In genomic region chr3:87150689-87151244, GRCm38 (mm10) we compare ENCODE assay signal across 7 mouse cellular contexts. TPM values are rescaled to one million over a fixed set of nuclear protein-coding genes. Genes with fewer than 3 reads are reported as not detected.
DNase-seq lines count a peak whose midpoint lies in the region; ATAC-seq and TF ChIP-seq lines count a peak whose summit lies in the region.

No protein-coding gene starts in this region.

- peak overlapping the region; percentile 38 for H3K9ac ChIP-seq in hindbrain, embryonic 12.5 days
- no peak overlapping the region for H3K9ac ChIP-seq in liver, embryonic 11.5 days (ENCODE audit: low read depth, low read length)
- H3K9ac ChIP-seq in neural tube, embryonic 14.5 days (replicated peaks; ENCODE audit: low read depth, low read length), result no peak overlapping the region

- TF ChIP-seq CTCF in embryonic fibroblast, embryonic 13.5 days (IDR thresholded peaks at IDR 0.05; ENCODE audit: borderline replicate concordance, insufficient read depth, low read length), result no peak

- H3K4me1 ChIP-seq in embryonic fibroblast, embryonic 13.5 days (ENCODE audit: control insufficient read depth, insufficient read depth, low read length), result peaks cover 46% of the 10 kb centered on the region
- peaks cover 69% of the 10 kb centered on the region for H3K4me1 ChIP-seq in hindbrain, embryonic 12.5 days
- peaks cover 9% of the 10 kb centered on the region for H3K4me1 ChIP-seq in liver, embryonic 11.5 days (replicated peaks; ENCODE audit: control insufficient read depth, insufficient read depth, low read length)
- peaks cover 46% of the 10 kb centered on the region for H3K4me1 ChIP-seq in neural tube, embryonic 14.5 days (ENCODE audit: control insufficient read depth, insufficient read depth, low read length)

- no peaks in the 10 kb centered on the region for H3K9me3 ChIP-seq in hindbrain, embryonic 12.5 days (replicated peaks)
- no peaks in the 10 kb centered on the region for H3K9me3 ChIP-seq in liver, embryonic 11.5 days (ENCODE audit: control insufficient read depth, low read length)
- no peaks in the 10 kb centered on the region for H3K9me3 ChIP-seq in neural tube, embryonic 14.5 days (ENCODE audit: control insufficient read depth, low read length)

- H3K27ac ChIP-seq in embryonic fibroblast, embryonic 13.5 days (ENCODE audit: insufficient read depth, low read length), result peak overlapping the region; percentile 100
- peak overlapping the region; percentile 91 for H3K27ac ChIP-seq in hindbrain, embryonic 12.5 days
- H3K27ac ChIP-seq in liver, embryonic 11.5 days (ENCODE audit: low read depth, low read length), result peak overlapping the region; percentile 90
- peak overlapping the region; percentile 75 for H3K27ac ChIP-seq in neural tube, embryonic 14.5 days (ENCODE audit: low read depth, low read length)

- peak; percentile 45 for DNase-seq in adrenal gland, postnatal 14 days
- DNase-seq in liver, embryonic 11.5 days (ENCODE audit: low spot score), result no peak
- no peak for DNase-seq in left cerebral cortex, adult 8-10 months (ENCODE audit: low spot score in 2 of 2)

- H3K4me2 ChIP-seq in hindbrain, embryonic 12.5 days (replicated peaks), result peak overlapping the region; percentile 33
- H3K4me2 ChIP-seq in liver, embryonic 11.5 days, result 0 out of 2 replicates have a peak overlapping the region, but pooled peaks have one; percentile 16
- peak overlapping the region; percentile 21; the same call in 1 of the 2 replicates for H3K4me2 ChIP-seq in neural tube, embryonic 14.5 days (ENCODE audit: low read depth, low read length)

- peak; percentile 64 for TF ChIP-seq POLR2A in embryonic fibroblast, embryonic 13.5 days (IDR thresholded peaks at IDR 0.05; ENCODE audit: low read depth, low read length)

- H3K27me3 ChIP-seq in hindbrain, embryonic 12.5 days, result no peaks in the 10 kb centered on the region
- no peaks in the 10 kb centered on the region for H3K27me3 ChIP-seq in liver, embryonic 11.5 days (replicated peaks; ENCODE audit: control insufficient read depth, insufficient read depth, low read length)
- H3K27me3 ChIP-seq in neural tube, embryonic 14.5 days (ENCODE audit: control insufficient read depth, insufficient read depth, low read length), result no peaks in the 10 kb centered on the region

- peak; percentile 62 for ATAC-seq in hindbrain, embryonic 12.5 days (ENCODE audit: low FRiP score)
- ATAC-seq in liver, embryonic 11.5 days (replicated peaks; ENCODE audit: low FRiP score), result 0 out of 2 replicates have a peak, but pooled peaks have one; percentile 34
- peak; percentile 45 for ATAC-seq in neural tube, embryonic 14.5 days (ENCODE audit: low read depth)
- ATAC-seq in cerebellum, adult (ENCODE audit: insufficient number of reproducible peaks, low FRiP score, low TSS enrichment), result no peak

- no peak overlapping the region for H3K4me3 ChIP-seq in embryonic fibroblast, embryonic 13.5 days (ENCODE audit: insufficient read depth, low read length)
- H3K4me3 ChIP-seq in hindbrain, embryonic 12.5 days, result no peak overlapping the region
- H3K4me3 ChIP-seq in liver, embryonic 11.5 days (ENCODE audit: low read depth, low read length), result no peak overlapping the region
- H3K4me3 ChIP-seq in neural tube, embryonic 14.5 days (ENCODE audit: low read depth, low read length), result no peak overlapping the region

- H3K36me3 ChIP-seq in hindbrain, embryonic 12.5 days, result peaks cover 4% of the 10 kb centered on the region; the same call in 1 of the 2 replicates
- no peaks in the 10 kb centered on the region for H3K36me3 ChIP-seq in liver, embryonic 11.5 days (ENCODE audit: control insufficient read depth, insufficient read depth, low read length)
- H3K36me3 ChIP-seq in neural tube, embryonic 14.5 days (ENCODE audit: control insufficient read depth, insufficient read depth, low read length), result no peaks in the 10 kb centered on the region

- WGBS in hindbrain, embryonic 12.5 days, result 4% methylated on average over 16 of the region's 16 CpGs
- WGBS in liver, embryonic 11.5 days, result 32% methylated on average over 16 of the region's 16 CpGs
- WGBS in neural tube, embryonic 14.5 days, result 2% methylated on average over 16 of the region's 16 CpGs

RNA-seq across cellular contexts. Expression of gene Kirrel, which starts 23.8 kb away (rescaled TPM):
- 16.2 and 19.7 TPM in 2 replicates for total RNA-seq in adrenal gland, postnatal 14 days (2021)
- polyA plus RNA-seq in embryonic fibroblast, embryonic 13.5 days (2011; ENCODE audit: insufficient read length, low read depth, missing spikeins), result 89.7 and 101 TPM in 2 replicates
- polyA plus RNA-seq in hindbrain, embryonic 12.5 days (2016; fragmentation: Nextera tagmentation; extraction: Ambion mirVana), result 17.3 and 17.7 TPM in 2 replicates
- polyA plus RNA-seq in liver, embryonic 11.5 days (2014; fragmentation: Nextera tagmentation; extraction: Ambion mirVana), result 3.6 and 4.1 TPM in 2 replicates
- polyA plus RNA-seq in neural tube, embryonic 14.5 days (2014; fragmentation: Nextera tagmentation; extraction: Ambion mirVana), result 3.9 and 4.9 TPM in 2 replicates
- total RNA-seq in left cerebral cortex, adult 8-10 months (2022), result 1 to 10 TPM; 4.0 to 5.2 (median 4.7) TPM
